Mouse (Mus musculus) erythroid progenitor cell, adult 5-6 weeks (primary cell): ENCODE measurements around the gene Edem2. TPM values are rescaled to one million over a fixed set of nuclear protein-coding genes. Genes with fewer than 3 reads are reported as not detected.

Experiments used
- ATAC-seq: replicated peaks from 2 replicates; pipeline ENCODE4 v1.8.0; 2016; ENCODE audit warnings: moderate number of reproducible peaks, mild to moderate bottlenecking, moderate TSS enrichment, inconsistent platforms; ENCODE audit not compliant: poor library complexity, low FRiP score, severe bottlenecking
- total RNA-seq, 2 experiments: library from RNA; stranded (forward) in 1 of 2; stranded (reverse) in 1 of 2; fragments of 150-400 nt in 1 of 2; fragments of 186-747, 209-891 nt in 1 of 2; gene quantifications; 2 replicates each; pipeline versions ENCODE4 v1.2.3 to v1.2.4; 2015 to 2017; ENCODE audit warnings: low replicate concordance in 2 of 2

Gene Edem2
- total RNA-seq (2015; ENCODE audit: low replicate concordance) (11.3 and 12.3 TPM in 2 replicates), total RNA-seq (2017; ENCODE audit: low replicate concordance) (6.2 and 6.7 TPM in 2 replicates)

GRCm38 (mm10) chr2:155729158-155729645, at the start of gene Edem2:
Edem2 (minus strand) TSS chr2:155729475.
- ATAC-seq, result peak; percentile 99

GRCm38 (mm10) chr2:155779066-155779465, 49.8 kb upstream of the Edem2 start:
- ATAC-seq, result no peak

DNA sequence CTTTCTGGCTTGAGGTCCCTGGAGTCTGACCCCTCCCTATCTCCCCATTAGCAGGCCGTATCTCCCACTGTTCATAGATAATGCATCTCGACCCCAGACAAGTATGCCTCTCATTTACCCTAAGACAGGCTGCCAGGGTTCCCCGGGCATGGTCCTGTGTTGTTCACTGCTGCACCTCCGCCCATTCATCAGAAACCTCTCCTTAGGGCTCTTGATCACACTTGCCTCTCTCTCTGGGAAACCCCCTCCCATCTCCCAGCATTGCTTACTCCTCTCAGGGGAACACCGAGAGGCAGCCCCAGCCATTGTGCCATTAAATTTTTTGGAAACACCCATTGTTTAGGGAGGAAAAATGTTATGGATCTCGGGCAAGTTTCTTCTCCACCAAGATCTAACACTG, 48.7 kb upstream of the Edem2 start:
- ATAC-seq, result no peak

DNA sequence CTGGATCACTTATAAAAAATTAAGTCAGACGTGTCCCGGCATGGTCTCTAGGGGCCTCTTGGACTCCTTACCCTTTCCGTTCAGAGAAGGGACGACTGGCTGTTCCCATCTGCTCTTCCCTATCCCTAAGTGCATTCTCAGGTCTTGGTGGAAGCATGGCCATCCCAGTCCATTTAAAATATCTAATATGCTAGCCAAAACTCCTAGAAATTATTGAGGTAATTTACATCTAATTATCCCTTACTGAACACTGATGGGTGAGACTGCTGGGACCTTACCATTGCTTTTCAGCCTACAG, 48.4 kb upstream of the Edem2 start:
- no peak for ATAC-seq

DNA sequence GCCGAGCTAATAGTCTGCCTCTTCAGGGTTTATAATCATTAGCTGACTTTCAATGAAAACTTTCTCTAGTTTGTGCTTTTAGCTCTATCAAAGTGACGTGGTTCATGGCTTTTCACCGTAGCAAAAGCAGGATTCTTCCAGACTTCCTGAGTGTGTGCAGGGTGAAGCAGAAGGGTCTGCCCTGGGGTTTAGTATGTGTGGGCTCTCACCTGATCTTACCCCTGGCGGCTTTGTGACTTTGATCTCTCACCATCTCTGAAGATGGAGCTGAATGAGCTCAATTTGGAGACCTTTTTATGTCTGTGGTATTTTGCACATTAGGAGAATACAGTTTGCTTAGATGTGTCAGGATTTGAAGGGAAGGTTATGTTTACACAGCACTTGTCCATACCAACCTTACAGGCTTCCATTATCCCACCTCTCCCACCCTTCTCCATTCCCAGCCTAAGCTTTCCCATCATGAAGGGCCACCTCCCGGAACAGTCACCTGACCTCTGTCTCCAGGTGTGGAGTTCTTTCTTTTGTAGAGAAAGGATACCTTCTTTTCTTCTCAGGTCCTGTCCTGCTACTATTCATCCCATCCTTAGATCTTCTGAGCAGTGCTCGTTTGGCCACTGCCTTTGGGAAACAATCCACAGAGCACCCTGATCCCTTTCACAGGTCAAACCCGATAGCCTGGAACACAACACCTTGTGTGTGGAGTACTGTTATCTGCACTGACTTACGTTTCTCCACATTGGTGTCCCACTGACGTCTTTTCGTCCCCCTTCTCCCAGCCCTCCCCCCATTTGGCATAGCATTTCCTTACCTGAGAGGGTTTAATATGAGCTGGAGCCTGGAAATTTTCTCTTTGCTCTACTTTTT, 47.8 kb upstream of the Edem2 start:
- no peak for ATAC-seq

- ATAC-seq, result no peak
Observed at GRCm38 (mm10) chr2:155775685-155776263, 46.5 kb upstream of the Edem2 start.

- no peak for ATAC-seq
Observed at GRCm38 (mm10) chr2:155774927-155775684, 45.8 kb upstream of the Edem2 start, which contains the start of gene Mmp24. Mmp24 (plus strand) TSS chr2:155775342.

- no peak for ATAC-seq
Observed at GRCm38 (mm10) chr2:155774261-155774926, 45.1 kb upstream of the Edem2 start.

DNA sequence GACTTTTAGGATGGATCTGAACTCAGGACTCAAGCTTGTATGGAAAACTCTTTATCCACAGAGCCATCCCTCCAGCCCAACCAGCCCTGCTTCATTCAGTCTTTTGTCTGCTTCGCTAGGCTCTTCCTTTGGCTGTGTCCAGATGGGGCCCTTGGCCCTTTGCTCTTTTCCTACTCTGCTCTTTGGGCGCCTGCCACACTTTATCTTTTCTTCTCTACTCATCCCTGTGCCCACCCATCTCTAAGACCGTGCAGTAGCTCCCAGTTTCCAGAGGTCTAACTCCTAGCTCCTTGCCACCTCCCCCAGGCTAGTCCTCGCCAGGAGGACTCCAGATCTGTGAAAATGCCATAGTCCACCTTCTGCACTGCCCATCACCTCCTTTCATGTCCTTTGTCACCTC, 44.4 kb upstream of the Edem2 start:
- ATAC-seq, result no peak

GRCm38 (mm10) chr2:155764679-155765418, 35.6 kb upstream of the Edem2 start:
- ATAC-seq, result peak; percentile 60

DNA sequence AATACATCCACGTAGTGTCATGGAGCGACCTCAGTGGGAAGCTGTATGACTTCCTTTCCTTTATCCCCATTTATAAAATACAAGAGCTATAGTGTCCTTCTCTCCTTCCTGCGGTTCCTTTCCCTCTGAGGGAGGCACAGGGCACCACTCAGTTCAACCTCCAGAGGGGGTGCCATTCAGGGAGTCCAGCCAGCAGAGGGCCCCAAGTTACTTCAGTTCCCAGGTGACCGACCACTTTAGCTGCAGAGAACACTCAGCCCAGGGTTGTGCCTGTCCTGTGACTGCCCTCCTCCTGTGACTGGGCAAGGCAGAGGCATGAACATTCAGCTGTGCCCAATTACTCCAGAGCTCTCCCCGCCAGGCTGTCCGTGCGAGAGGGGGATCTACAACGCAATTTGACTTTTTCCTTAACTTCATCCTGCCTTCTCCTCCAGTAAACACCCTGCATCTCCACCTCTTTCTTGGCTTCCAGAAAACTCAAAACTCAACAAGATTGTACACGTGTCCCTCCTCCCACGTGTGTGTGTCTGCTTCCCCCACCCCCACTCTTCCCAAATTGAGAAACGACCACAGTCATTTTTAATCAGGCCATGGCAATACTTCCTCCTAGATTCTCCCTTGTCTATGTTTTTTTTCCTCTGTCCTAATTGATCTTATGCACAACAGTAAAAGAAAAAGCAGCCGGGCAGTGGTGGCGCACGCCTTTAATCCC, 27.7 kb upstream of the Edem2 start:
- no peak for ATAC-seq

- ATAC-seq, result no peak
Observed at GRCm38 (mm10) chr2:155755746-155756145, 26.5 kb upstream of the Edem2 start.

DNA sequence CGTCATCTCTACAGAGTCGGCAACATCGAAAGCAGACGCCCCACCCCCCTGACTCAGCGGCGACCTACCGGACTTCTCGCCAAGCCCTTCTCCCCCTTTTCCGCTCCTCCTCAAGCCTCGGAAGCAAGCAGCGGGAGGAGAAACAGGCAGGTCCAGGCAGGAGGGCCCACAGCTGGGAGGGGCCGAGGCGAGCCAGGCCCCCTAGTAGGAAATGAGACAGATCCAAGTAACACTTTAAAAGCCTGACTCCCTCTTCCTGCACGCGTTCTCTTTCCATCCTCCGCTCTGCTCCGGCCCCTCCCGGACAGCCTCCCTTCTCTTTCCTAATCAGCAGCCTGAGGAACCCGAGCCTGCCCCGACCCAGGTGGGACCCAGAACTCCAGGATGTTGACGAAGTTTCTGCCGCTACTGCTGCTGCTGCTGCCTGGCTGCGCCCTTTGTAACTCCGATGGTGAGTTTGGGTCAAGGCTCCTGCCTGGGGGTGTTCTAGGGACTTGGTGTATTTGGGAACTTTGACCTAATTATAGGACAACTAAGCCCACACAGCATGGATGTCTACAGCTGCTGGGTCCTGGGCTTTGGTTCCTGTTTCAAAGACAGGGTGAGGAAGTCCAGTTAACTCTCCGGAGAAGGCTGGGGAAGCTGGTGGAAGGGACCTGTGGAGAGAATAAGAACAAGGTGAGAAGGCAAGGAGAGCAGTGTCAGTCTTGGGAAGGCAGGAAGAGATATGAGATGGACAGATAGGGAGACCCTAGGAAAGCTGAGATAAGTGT, 21.9 kb upstream of the Edem2 start, which contains the start of gene Procr:
Procr (plus strand) TSS at position 104 of the 773 bp plus-strand sequence.
- no peak for ATAC-seq

- no peak for ATAC-seq
Observed at GRCm38 (mm10) chr2:155749394-155749793, 20.1 kb upstream of the Edem2 start.

DNA sequence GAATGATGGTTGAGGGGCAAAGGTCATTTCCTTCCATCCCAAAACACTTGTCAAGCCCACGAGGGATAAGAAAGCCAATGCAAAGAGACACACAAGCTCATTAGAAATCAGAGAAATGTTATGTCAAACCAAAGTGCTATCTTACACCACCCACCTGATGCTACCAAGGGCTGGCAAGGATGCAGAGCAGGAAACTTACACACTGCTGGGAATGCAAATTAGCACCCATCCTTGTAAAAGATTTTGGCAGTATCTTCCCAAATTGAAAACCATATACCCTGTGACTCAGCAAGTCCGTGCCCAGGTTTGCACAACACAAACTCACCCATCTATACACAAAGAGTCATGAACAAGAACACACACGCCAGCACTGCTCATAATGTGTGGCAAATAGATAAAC, 16.2 kb upstream of the Edem2 start:
- no peak for ATAC-seq

GRCm38 (mm10) chr2:155743351-155743750, 14.1 kb upstream of the Edem2 start:
- no peak for ATAC-seq

GRCm38 (mm10) chr2:155742931-155743337, 13.7 kb upstream of the Edem2 start:
- no peak for ATAC-seq

DNA sequence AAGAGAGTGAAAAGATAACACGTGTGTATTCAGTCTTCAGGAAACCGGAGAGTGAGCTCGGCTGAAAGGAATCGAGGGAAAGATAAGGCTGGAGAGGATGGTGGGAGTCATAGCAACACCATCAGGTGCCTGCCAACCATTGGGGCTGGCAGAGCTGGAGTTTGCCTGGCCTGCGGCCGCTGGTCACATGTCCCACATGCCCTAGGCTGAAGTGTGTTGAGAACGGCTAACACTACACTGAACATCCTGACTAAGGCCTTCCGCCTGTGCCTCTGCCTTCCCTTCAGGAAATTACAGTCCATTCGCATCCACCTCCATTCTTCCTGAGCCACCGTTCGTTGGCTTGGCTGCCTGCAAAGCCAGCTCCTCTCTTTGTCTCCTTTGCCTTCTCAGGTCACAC, 12.9 kb upstream of the Edem2 start:
- no peak for ATAC-seq
